Mouse (Mus musculus) embryonic facial prominence, embryonic 14.5 days (tissue): ENCODE measurements at regions not wholly inside any gene's neighbourhood (a gene's known extent, or its start where the extent isn't known, plus 50 kb on each side); places are given as distances from the start of the nearest gene placed in this dataset.

Experiments used
- ATAC-seq: fragments of 200-750 bp; cut with Nextera tagmentation; 2 replicates; pipeline ENCODE4 v1.8.0; 2017; ENCODE audit warnings: low read depth, moderate number of reproducible peaks, moderate TSS enrichment
- DNase-seq: peaks from one replicate; pipeline ENCODE4 v3.0.0-alpha.2; 2015; ENCODE audit warnings: low spot score
- H3K27ac ChIP-seq: fragments of 300-500 bp; sonication (generic); replicated peaks from 2 replicates; pipeline ENCODE4 v1.5.1; 2014; ENCODE audit warnings: low read depth, mild to moderate bottlenecking, low read length, moderate library complexity
- H3K27me3 ChIP-seq: fragments of 300-500 bp; sonication (generic); replicated peaks from 2 replicates; pipeline ENCODE4 v1.6.1; 2014; ENCODE audit warnings: low read length; ENCODE audit not compliant: control insufficient read depth, insufficient read depth
- H3K36me3 ChIP-seq: fragments of 300-500 bp; sonication (generic); 2 replicates; pipeline ENCODE4 v1.6.1; 2014; ENCODE audit warnings: low read length, mixed read lengths; ENCODE audit not compliant: control insufficient read depth, insufficient read depth
- H3K4me1 ChIP-seq: fragments of 300-500 bp; sonication (generic); 2 replicates; pipeline ENCODE4 v1.6.1; 2014; ENCODE audit warnings: antibody characterized with exemption, low read length; ENCODE audit not compliant: control insufficient read depth, insufficient read depth
- H3K4me2 ChIP-seq: fragments of 300-500 bp; sonication (generic); 2 replicates; pipeline ENCODE4 v1.6.1; 2014; ENCODE audit warnings: low read depth, mild to moderate bottlenecking, low read length, moderate library complexity, mixed read lengths
- H3K4me3 ChIP-seq: fragments of 300-500 bp; sonication (generic); 2 replicates; pipeline ENCODE4 v1.5.1; 2014; ENCODE audit warnings: low read depth, mild to moderate bottlenecking, low read length
- H3K9ac ChIP-seq: fragments of 300-500 bp; sonication (generic); 2 replicates; pipeline ENCODE4 v1.6.1; 2014; ENCODE audit warnings: low read depth, mild to moderate bottlenecking, low read length, moderate library complexity, mixed read lengths
- H3K9me3 ChIP-seq: fragments of 300-500 bp; sonication (generic); 2 replicates; pipeline ENCODE4 v1.6.1; 2016; ENCODE audit warnings: low read length; ENCODE audit not compliant: control insufficient read depth
- WGBS: fragments of 180-500 bp; shearing (Covaris S2); extraction: QIAGEN DNeasy Blood & Tissue Kit; methylation state at CpG from one replicate; pipeline ENCODE4 v1.1.7; 2014; 5-methylcytosine and 5-hydroxymethylcytosine counted together

GRCm38 (mm10) chr1:169602122-169602521 is 53.2 kb upstream of the Rgs5 start:
- Histone ChIP-seq H3K27ac (no peak overlapping the region), H3K9ac (no peak overlapping the region), H3K4me2 (no peak overlapping the region), H3K4me3 (no peak overlapping the region), H3K4me1 (no peaks in the 10 kb centered on the region), H3K36me3 (no peaks in the 10 kb centered on the region), H3K9me3 (no peaks in the 10 kb centered on the region), H3K27me3 (no peaks in the 10 kb centered on the region)
- DNase-seq (no peak), ATAC-seq (no peak)
- WGBS = 77% methylated on average over 7 of the region's 7 CpGs

GRCm38 (mm10) chr1:169594470-169594869 is 60.8 kb upstream of the Rgs5 start:
- Histone ChIP-seq H3K9ac (no peak overlapping the region), H3K4me3 (no peak overlapping the region), H3K27ac (no peak overlapping the region), H3K36me3 (no peaks in the 10 kb centered on the region), H3K27me3 (no peaks in the 10 kb centered on the region), H3K9me3 (no peaks in the 10 kb centered on the region), H3K4me2 (no peak overlapping the region), H3K4me1 (no peaks in the 10 kb centered on the region)
- WGBS = 74% methylated on average over 5 of the region's 5 CpGs
- no peak for DNase-seq
- ATAC-seq = no peak

- Histone ChIP-seq H3K4me1 (no peaks in the 10 kb centered on the region), H3K4me3 (no peak overlapping the region), H3K4me2 (no peak overlapping the region), H3K36me3 (no peaks in the 10 kb centered on the region), H3K9ac (no peak overlapping the region), H3K9me3 (no peaks in the 10 kb centered on the region), H3K27me3 (no peaks in the 10 kb centered on the region), H3K27ac (no peak overlapping the region)
- no peak for ATAC-seq
- DNase-seq = no peak
- WGBS = 77% methylated on average over 2 of the region's 2 CpGs
Measured at GRCm38 (mm10) chr1:169586361-169586760, 55.1 kb upstream of the Nuf2 start.

GRCm38 (mm10) chr1:169582405-169582804 is 51.1 kb upstream of the Nuf2 start:
- no peak overlapping the region for H3K27ac ChIP-seq
- WGBS = 75% methylated on average over 1 of the region's 1 CpGs
- DNase-seq (peak; percentile 5), ATAC-seq (no peak)
- no peak overlapping the region for H3K9ac ChIP-seq
- no peaks in the 10 kb centered on the region for H3K9me3 ChIP-seq
- no peak overlapping the region for H3K4me3 ChIP-seq
- H3K4me1 ChIP-seq = no peaks in the 10 kb centered on the region
- H3K4me2 ChIP-seq = no peak overlapping the region
- no peaks in the 10 kb centered on the region for H3K36me3 ChIP-seq
- H3K27me3 ChIP-seq = no peaks in the 10 kb centered on the region
